Mouse (Mus musculus) CH12.LX (cell line): ENCODE measurements at regions not wholly inside any gene's neighbourhood (a gene's known extent, or its start where the extent isn't known, plus 50 kb on each side); places are given as distances from the start of the nearest gene placed in this dataset.

Source experiments
- DNase-seq: peaks from one replicate; pipeline ENCODE4 v3.0.0-alpha.2; 2013; ENCODE audit errors: extremely low read depth
- H3K27ac ChIP-seq: 2 replicates; pipeline ENCODE4 v1.5.1; 2012; ENCODE audit warnings: low read depth, mild to moderate bottlenecking, control low read depth, moderate library complexity; ENCODE audit not compliant: insufficient read depth
- H3K27me3 ChIP-seq: replicated peaks from 2 replicates; pipeline ENCODE3; 2012; ENCODE audit warnings: inconsistent platforms
- H3K36me3 ChIP-seq, 2 experiments: replicated peaks in 1 of 2; 2 replicates each; pipeline versions ENCODE3 to v1.6.1; 2012; ENCODE audit warnings: inconsistent platforms in 1 of 2, low read length in 1 of 2, mild to moderate bottlenecking in 1 of 2, mixed read lengths in 1 of 2, moderate library complexity in 1 of 2; ENCODE audit not compliant: control insufficient read depth in 1 of 2, insufficient read depth in 1 of 2
- H3K4me1 ChIP-seq, 2 experiments: 2 replicates each; pipeline ENCODE4 v1.6.1; 2012; ENCODE audit warnings: inconsistent platforms in 1 of 2, moderate library complexity in 1 of 2; ENCODE audit not compliant: insufficient read depth in 2 of 2, control insufficient read depth in 1 of 2
- H3K4me2 ChIP-seq: 2 replicates; pipeline ENCODE4 v1.6.1; 2012; ENCODE audit warnings: low read depth, mild to moderate bottlenecking, control low read depth; ENCODE audit not compliant: poor library complexity, insufficient read depth, severe bottlenecking
- H3K4me3 ChIP-seq, 3 experiments: fragments of 150-350 bp in 1 of 3; sonication (generic) in 1 of 3; replicated peaks in 1 of 3; 2 replicates each; pipeline versions ENCODE3 to v1.5.1; 2011 to 2012; ENCODE audit warnings: low read depth in 2 of 3, low read length in 2 of 3, mild to moderate bottlenecking in 2 of 3, moderate library complexity in 2 of 3, control low read depth in 1 of 3, improper control_type of control experiment in 1 of 3, inconsistent platforms in 1 of 3, mixed read lengths in 1 of 3; ENCODE audit not compliant: poor library complexity in 1 of 3
- H3K79me2 ChIP-seq: replicated peaks from 2 replicates; pipeline ENCODE4 v1.6.1; 2012; ENCODE audit warnings: mild to moderate bottlenecking, moderate library complexity; ENCODE audit not compliant: control insufficient read depth, poor library complexity, insufficient read depth, severe bottlenecking; ENCODE audit errors: extremely low read depth
- H3K9ac ChIP-seq: 2 replicates; pipeline ENCODE4 v1.6.1; 2012; ENCODE audit warnings: low read depth, mild to moderate bottlenecking, control low read depth, moderate library complexity; ENCODE audit not compliant: insufficient read depth
- H3K9me3 ChIP-seq: replicated peaks from 2 replicates; pipeline ENCODE3; 2012; ENCODE audit warnings: low read length, inconsistent platforms, mixed read lengths
- CTCF ChIP-seq, 2 experiments: IDR thresholded peaks in 1 of 2; conservative IDR thresholded peaks in 1 of 2; 2 replicates each; pipeline ENCODE4 v1.5.1; 2011 to 2012; ENCODE audit warnings: low read depth in 2 of 2, low read length in 2 of 2, improper control_type of control experiment in 1 of 2, inconsistent platforms in 1 of 2, mild to moderate bottlenecking in 1 of 2, moderate library complexity in 1 of 2
- EP300 ChIP-seq: IDR thresholded peaks from 2 replicates; pipeline ENCODE4 v1.6.1; 2011; ENCODE audit warnings: low read length, improper control_type of control experiment
- RAD21 ChIP-seq: IDR thresholded peaks from 2 replicates; pipeline ENCODE4 v1.6.1; 2011; ENCODE audit warnings: low read depth, mild to moderate bottlenecking, low read length, improper control_type of control experiment, moderate library complexity
- dilution Hi-C: fragments of 300-500 bp; cut with MboI; formaldehyde crosslinking; loops from 2 replicates; pipeline ENCODE4 v1.14.3; 2020; ENCODE audit warnings: low sequenced_read_pairs; ENCODE audit not compliant: extremely low pct_unique_long_range_greater_than_20kb, extremely low pct_ligation_motif_present
- in situ Hi-C: fragments of 300-500 bp; cut with MboI; formaldehyde crosslinking; loops from 3 replicates; pipeline ENCODE4 v1.14.3; 2019; ENCODE audit warnings: low sequenced_read_pairs, low pct_ligation_motif_present, low pct_unique_long_range_greater_than_20kb, mixed read lengths

DNA sequence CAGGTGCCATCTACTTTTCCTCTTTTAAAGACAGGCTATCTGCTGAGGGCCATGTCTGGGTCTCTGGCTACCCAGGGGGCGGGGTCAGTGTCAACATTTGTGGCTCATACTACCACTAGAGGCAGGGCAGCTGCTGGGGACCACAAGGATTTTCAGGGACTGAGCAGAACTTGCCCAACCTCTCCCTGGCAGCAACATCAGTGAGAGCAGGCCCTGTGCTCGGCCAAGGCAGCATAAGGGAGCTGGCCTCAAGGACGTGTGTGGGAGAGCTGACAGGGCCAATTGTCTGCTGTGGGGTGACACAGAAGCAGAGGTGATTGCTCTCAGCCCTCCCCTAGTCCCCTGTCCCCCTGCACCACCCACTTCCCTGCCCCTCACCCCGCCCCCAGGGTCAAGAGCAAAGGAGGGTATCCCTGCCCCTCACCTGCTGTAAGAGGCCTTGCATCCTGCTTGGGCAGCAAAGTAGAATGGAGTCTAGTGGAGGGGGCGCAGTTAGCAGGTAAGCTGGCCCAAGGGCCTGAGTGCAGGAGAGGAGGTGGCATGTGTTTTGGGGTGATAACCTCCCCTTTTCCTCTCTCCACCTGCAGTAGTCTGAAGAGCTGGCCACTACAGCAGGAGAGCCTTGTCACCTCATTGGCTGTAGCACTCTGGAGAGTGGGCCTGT, 51.7 kb upstream of the Slc35f5 start:
- Histone ChIP-seq H3K9me3 (no peaks in the 10 kb centered on the region), H3K4me3 (no peak overlapping the region), H3K9ac (no peak overlapping the region), H3K27ac (no peak overlapping the region), H3K79me2 (no peaks in the 10 kb centered on the region), H3K4me2 (no peak overlapping the region), H3K36me3 (no peaks in the 10 kb centered on the region), H3K27me3 (no peaks in the 10 kb centered on the region), H3K4me1 (0 out of 4 replicates have a peak, but pooled peaks cover 0 to 5% of the 10 kb centered on the region in 2 experiments)
- 0 out of 4 replicates have a peak, but pooled peaks of 1 of the 2 experiments have one; percentile 7 for TF ChIP-seq CTCF (conservative IDR thresholded peaks at IDR 0.05 in 1 of 2, IDR thresholded peaks at IDR 0.05 in 1 of 2; ENCODE audit: low read depth in 2 of 2, low read length in 2 of 2)
- TF ChIP-seq EP300, result no peak
- no peak; the same call in 1 of the 2 replicates for TF ChIP-seq RAD21
- dilution Hi-C loops (no loop called here), in situ Hi-C loops (no loop called here)
- no peak for DNase-seq
